Mouse (Mus musculus) monocyte, adult 5-6 weeks (primary cell): ENCODE measurements around the gene Pou3f3. TPM values are rescaled to one million over a fixed set of nuclear protein-coding genes. Genes with fewer than 3 reads are reported as not detected.

Experiments
- ATAC-seq: fragments of 153-309, 156-312 bp; replicated peaks from 2 replicates; pipeline ENCODE4 v1.8.0; 2017; ENCODE audit warnings: mild to moderate bottlenecking; ENCODE audit not compliant: low TSS enrichment, insufficient number of reproducible peaks, severe bottlenecking, poor library complexity, low FRiP score
- total RNA-seq: library from RNA; stranded (forward); fragments of 200-1000, 200-491, 200-594 nt; gene quantifications from 3 replicates; pipeline ENCODE4 v1.2.3, GENCODE M21; 2017

Pou3f3 gene
- total RNA-seq: not detected in 3 replicates

GRCm38 (mm10) chr1:42695578-42695915 is at the start of gene Pou3f3:
Gene Pou3f3 (plus strand): TSS chr1:42695768.
- no peak for ATAC-seq

- ATAC-seq: no peak
These were observed 47.1 kb upstream of the Pou3f3 start for GRCm38 (mm10) chr1:42648366-42648935.

- ATAC-seq: no peak
These were observed 44.1 kb upstream of the Pou3f3 start for GRCm38 (mm10) chr1:42651461-42651860.

GRCm38 (mm10) chr1:42667546-42667945 is 28.0 kb upstream of the Pou3f3 start:
- no peak for ATAC-seq

- no peak for ATAC-seq
These were observed 14.9 kb upstream of the Pou3f3 start for GRCm38 (mm10) chr1:42680673-42681072.

GRCm38 (mm10) chr1:42681762-42682161 is 13.8 kb upstream of the Pou3f3 start:
- ATAC-seq: no peak

GRCm38 (mm10) chr1:42683861-42684260 is 11.7 kb upstream of the Pou3f3 start:
- no peak for ATAC-seq

GRCm38 (mm10) chr1:42684345-42684744 is 11.2 kb upstream of the Pou3f3 start:
- no peak for ATAC-seq

- no peak for ATAC-seq
These were observed 10.8 kb upstream of the Pou3f3 start for GRCm38 (mm10) chr1:42684783-42685182.

- ATAC-seq: no peak
These were observed 10.1 kb upstream of the Pou3f3 start for GRCm38 (mm10) chr1:42685321-42685960.

- no peak for ATAC-seq
These were observed 9.1 kb upstream of the Pou3f3 start for GRCm38 (mm10) chr1:42686194-42687131.

GRCm38 (mm10) chr1:42687271-42687670 is 8.3 kb upstream of the Pou3f3 start:
- ATAC-seq: no peak

- ATAC-seq: no peak
These were observed 7.6 kb upstream of the Pou3f3 start for GRCm38 (mm10) chr1:42687756-42688540.

- no peak for ATAC-seq
These were observed 6.9 kb upstream of the Pou3f3 start for GRCm38 (mm10) chr1:42688541-42689125.

- no peak for ATAC-seq
These were observed 5.5 kb upstream of the Pou3f3 start for GRCm38 (mm10) chr1:42690024-42690575.

GRCm38 (mm10) chr1:42691202-42692170 is 4.1 kb upstream of the Pou3f3 start:
- ATAC-seq: no peak

GRCm38 (mm10) chr1:42692221-42692620 is 3.3 kb upstream of the Pou3f3 start:
- no peak for ATAC-seq
